Mouse (Mus musculus): ENCODE data around the gene Tssk2.

DNA sequence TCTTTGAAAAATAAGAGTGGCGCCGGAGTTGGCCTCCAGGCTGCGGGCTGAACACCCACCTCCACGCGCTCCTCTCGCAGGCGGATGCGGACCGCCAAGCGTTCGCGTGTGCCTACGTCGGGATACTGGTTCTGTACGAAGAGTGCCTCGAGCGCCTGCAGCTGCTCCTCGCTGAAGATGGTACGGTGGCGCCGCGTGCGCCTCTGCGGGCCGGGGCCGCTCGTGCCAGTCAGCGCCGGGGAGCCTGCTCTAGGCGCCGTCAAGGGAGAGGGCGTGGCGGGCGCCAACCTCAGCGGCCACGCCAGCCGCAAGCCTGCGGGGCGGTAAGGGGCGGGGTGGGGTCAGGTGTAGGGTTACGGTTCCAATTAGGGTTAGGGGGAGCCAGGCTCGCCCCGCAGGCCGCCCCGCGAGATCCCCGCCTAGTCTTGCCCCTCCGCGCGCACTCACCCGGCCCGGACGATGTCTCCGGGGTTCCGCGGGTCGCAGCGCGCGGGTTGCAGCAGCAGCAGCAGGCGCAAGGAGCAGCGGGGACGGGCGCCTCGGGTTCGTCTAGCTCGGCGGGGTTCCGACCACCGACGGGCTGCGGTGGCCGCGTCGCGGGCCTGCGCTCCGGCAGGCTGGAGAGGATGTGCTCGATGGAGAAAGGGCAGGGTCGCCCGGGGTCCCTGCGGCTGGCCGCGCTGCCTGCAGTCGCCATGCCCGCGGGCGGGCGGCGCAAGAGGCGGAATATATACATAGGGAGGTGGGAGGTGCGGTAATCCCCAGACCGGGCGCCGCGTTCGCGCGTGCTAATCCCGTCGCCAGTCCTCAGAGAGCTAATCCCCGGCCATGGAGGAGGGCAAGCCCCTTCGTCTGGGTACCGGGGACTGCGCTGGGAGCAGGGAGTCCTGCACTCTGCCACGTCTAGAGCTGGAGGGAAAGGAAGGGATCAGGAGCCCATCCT, 16.1 kb downstream of the Tssk2 start, which contains the start of gene Gsc2:
- TF ChIP-seq GATA1 (IDR thresholded peaks at IDR 0.05; ENCODE audit: borderline replicate concordance, low read length) (no peak), FLI1 (IDR thresholded peaks at IDR 0.05; ENCODE audit: low read length) (no peak)
